Mouse (Mus musculus): ENCODE measurements around the gene Scgb2b17. TPM values are rescaled to one million over a fixed set of nuclear protein-coding genes. Genes with fewer than 3 reads are reported as not detected.
"Not testable (repeated sequence)": the region's sequence is repeated elsewhere in the genome, so short reads cannot be mapped to it uniquely, and the experiment has no call there.

Scgb2b17 gene
- not detected in 2 replicates for polyA plus RNA-seq (2015; fragmentation: Nextera tagmentation; extraction: Ambion mirVana)

DNA sequence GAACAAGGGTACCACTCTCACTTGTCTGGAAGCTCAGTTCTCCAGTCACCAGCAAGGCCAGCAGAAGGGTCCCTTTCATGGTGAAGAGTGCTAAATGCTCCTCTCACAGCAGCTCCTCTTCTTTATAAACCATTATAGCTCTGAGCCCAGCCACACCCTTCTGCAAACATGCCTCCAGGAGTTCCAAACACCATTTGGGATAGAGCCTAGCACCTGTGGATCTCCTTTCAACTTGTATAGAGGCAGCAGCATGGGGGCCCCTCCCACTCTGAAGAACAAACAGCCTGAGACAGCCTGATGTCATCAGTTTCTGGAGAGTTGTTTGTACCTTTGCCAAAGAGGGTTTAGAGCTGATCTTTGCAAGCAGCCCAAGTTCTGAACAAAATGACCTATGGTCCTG is at the start of gene Scgb2b17:
Gene Scgb2b17 (minus strand): TSS at position 101 of the 400 bp plus-strand sequence.
- not testable (repeated sequence) for H3K4me2 ChIP-seq (ENCODE audit: low read length); H3K36me3 ChIP-seq (ENCODE audit: control insufficient read depth, insufficient read depth, low read length); H3K4me3 ChIP-seq (ENCODE audit: low read depth, low read length); ATAC-seq; H3K4me1 ChIP-seq (ENCODE audit: control insufficient read depth, insufficient read depth, low read length); H3K27me3 ChIP-seq (ENCODE audit: control insufficient read depth, insufficient read depth, low read depth, low read length); H3K9me3 ChIP-seq (replicated peaks; ENCODE audit: control insufficient read depth, low read length, poor library complexity, severe bottlenecking); H3K27ac ChIP-seq (ENCODE audit: low read length); H3K9ac ChIP-seq (ENCODE audit: low read depth, low read length)

DNA sequence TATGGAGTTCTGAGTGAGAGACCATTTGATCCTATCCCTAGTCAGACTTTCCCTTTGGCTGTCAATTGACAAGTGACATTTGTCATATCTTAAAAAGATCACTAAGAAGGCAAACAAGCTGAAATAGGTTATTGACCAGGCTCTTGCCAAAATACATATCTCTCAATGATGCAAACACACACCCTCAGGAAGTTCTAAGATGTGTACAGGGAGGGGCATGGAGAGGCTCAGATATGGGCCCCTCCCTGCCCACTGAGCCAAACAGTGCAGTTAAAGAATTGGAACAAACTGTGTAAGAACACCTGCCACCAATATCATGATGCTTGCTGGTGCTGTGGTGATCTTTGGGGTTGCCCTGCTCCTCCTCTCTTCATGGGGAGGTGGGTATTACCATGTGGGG is 6.8 kb upstream of the Scgb2b17 start, which contains the start of gene Scgb1b17:
Gene Scgb1b17 (plus strand): TSS at position 301 of the 400 bp plus-strand sequence.
- H3K4me2 ChIP-seq (ENCODE audit: low read length); H3K9ac ChIP-seq (ENCODE audit: low read depth, low read length); ATAC-seq; H3K4me1 ChIP-seq (ENCODE audit: control insufficient read depth, insufficient read depth, low read length); H3K36me3 ChIP-seq (ENCODE audit: control insufficient read depth, insufficient read depth, low read length); H3K27me3 ChIP-seq (ENCODE audit: control insufficient read depth, insufficient read depth, low read depth, low read length); H3K27ac ChIP-seq (ENCODE audit: low read length); H3K9me3 ChIP-seq (replicated peaks; ENCODE audit: control insufficient read depth, low read length, poor library complexity, severe bottlenecking); H3K4me3 ChIP-seq (ENCODE audit: low read depth, low read length): not testable (repeated sequence)

Other genes starting within 250 kb of the Scgb2b17 start
- not detected in 2 replicates for gene Scgb2b15, start 226.9 kb downstream of the Scgb2b17 start, polyA plus RNA-seq (2015; fragmentation: Nextera tagmentation; extraction: Ambion mirVana)
- not detected in 2 replicates for gene Scgb1b15, start 220.0 kb downstream of the Scgb2b17 start, polyA plus RNA-seq (2015; fragmentation: Nextera tagmentation; extraction: Ambion mirVana)
- not detected in 2 replicates for gene Scgb1b17, start 6.9 kb upstream of the Scgb2b17 start, polyA plus RNA-seq (2015; fragmentation: Nextera tagmentation; extraction: Ambion mirVana)
- gene Scgb2b18, start 117.3 kb upstream of the Scgb2b17 start, polyA plus RNA-seq (2015; fragmentation: Nextera tagmentation; extraction: Ambion mirVana): not detected in 2 replicates
- not detected in 2 replicates for gene Scgb1b18, start 129.0 kb upstream of the Scgb2b17 start, polyA plus RNA-seq (2015; fragmentation: Nextera tagmentation; extraction: Ambion mirVana)
- not detected in 2 replicates for gene Scgb2b19, start 223.8 kb upstream of the Scgb2b17 start, polyA plus RNA-seq (2015; fragmentation: Nextera tagmentation; extraction: Ambion mirVana)
- not detected in 2 replicates for gene Scgb1b19, start 230.7 kb upstream of the Scgb2b17 start, polyA plus RNA-seq (2015; fragmentation: Nextera tagmentation; extraction: Ambion mirVana)

Measured in midbrain, embryonic 16.5 days (tissue).